Mouse (Mus musculus): ENCODE measurements at regions not wholly inside any gene's neighbourhood (a gene's known extent, or its start where the extent isn't known, plus 50 kb on each side); places are given as distances from the start of the nearest gene placed in this dataset.

DNA sequence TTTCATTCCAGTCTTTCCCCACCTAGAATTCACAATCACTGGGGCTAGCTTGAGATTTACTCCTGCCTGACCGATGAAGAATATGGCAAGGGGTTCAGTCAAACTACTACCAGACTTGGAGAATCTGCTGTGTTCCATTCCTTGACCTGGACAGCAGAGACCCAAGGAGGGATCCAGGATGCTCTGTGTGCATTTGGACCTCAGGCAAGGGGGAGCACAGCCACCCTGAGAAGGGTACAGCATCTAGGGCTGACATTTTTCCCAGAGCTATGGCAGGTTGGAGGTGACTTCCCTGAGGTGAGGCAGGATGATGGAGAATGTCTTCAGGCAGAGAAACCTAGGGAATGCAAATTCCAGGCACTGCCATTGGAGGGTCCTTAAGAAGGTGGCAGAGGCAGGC lies 85.5 kb downstream of the Npepl1 start:
- no peak for TF ChIP-seq POLR2A (IDR thresholded peaks at IDR 0.05; ENCODE audit: borderline replicate concordance, extremely low read depth, insufficient read depth, insufficient read length)
- ATAC-seq (ENCODE audit: low FRiP score, low read depth) = no peak

DNA sequence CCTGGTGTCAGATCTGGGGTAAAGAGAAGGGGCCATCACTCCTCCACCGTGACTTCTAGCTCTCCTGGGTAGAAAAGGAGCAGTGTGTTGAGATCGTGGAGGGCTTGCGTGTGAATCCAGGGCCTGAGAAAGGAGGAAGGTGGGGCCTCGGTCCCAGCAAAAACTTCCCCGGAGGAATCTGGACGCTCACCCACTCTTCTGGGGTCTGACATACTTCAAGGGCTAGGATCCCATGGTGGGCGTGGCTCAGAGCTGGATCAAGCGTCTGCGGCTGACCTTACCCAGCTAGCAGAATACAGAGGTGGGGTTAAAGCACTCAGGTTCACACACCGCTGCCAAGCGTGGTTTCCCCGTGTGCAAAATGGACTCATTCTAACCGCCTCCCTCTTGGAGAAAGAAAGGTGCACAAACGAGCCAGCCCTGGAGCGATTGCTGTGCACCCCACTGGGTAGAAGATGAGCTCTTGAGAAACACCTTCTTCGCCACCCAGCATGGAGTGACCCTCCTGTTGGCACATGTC lies 86.6 kb downstream of the Npepl1 start:
- H3K4me2 ChIP-seq (replicated peaks; ENCODE audit: low read depth, low read length, severe bottlenecking) = no peak overlapping the region

More for the DNA sequence above, 85.5 kb downstream of the Npepl1 start:
- Histone ChIP-seq H3K27me3 (ENCODE audit: control insufficient read depth, insufficient read depth, low read length) (no peaks in the 10 kb centered on the region), H3K4me3 (replicated peaks; ENCODE audit: low read length) (no peak overlapping the region), H3K4me1 (ENCODE audit: control insufficient read depth, insufficient read depth, low read length) (peaks cover 8% of the 10 kb centered on the region), H3K27ac (replicated peaks; ENCODE audit: low read depth, low read length) (no peak overlapping the region), H3K4me2 (replicated peaks; ENCODE audit: low read depth, low read length, severe bottlenecking) (no peak overlapping the region), H3K9me3 (ENCODE audit: control insufficient read depth, low read length) (no peaks in the 10 kb centered on the region), H3K36me3 (ENCODE audit: control insufficient read depth, insufficient read depth, low read length) (no peaks in the 10 kb centered on the region), H3K9ac (ENCODE audit: low read depth, low read length, severe bottlenecking) (no peak overlapping the region)
- WGBS = 92% methylated on average over 1 of the region's 1 CpGs
- DNase-seq (ENCODE audit: low spot score) = no peak

DNA sequence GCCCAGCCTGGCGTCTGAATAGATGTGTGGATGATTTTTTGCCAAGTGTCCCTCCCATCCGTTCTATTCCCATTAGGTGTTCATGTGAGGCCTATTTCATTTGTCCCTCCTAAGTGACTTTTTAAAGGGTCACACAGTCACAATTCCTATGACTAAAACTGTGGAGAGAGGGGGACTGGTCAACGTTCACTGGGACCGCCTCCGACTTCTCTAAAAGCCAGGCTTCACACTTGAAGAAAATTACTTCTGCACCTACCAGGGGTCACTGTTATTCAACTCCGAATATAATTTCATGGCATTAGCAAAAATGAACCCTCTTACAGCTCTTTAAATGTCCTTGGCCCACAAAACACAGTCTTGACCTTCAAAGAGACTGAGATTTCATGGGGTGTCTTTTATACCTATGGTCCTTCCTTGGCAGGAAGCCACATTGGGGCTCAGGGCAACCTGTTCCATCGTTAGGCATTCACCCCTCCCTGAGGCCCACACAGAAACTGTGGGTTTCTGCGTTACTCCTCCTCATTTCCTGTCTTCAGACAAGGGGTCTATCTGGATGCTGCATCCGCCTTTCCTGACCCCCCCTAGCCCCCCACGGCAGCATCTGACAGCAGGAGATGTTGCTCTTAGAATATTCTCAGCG lies 86.7 kb upstream of the Gnas start:
- Histone ChIP-seq H3K4me2 (replicated peaks; ENCODE audit: low read depth, low read length, severe bottlenecking) (no peak overlapping the region), H3K27ac (replicated peaks; ENCODE audit: low read depth, low read length) (no peak overlapping the region), H3K4me3 (replicated peaks; ENCODE audit: low read length) (no peak overlapping the region), H3K36me3 (ENCODE audit: control insufficient read depth, insufficient read depth, low read length) (no peaks in the 10 kb centered on the region), H3K27me3 (ENCODE audit: control insufficient read depth, insufficient read depth, low read length) (no peaks in the 10 kb centered on the region), H3K9ac (ENCODE audit: low read depth, low read length, severe bottlenecking) (no peak overlapping the region), H3K4me1 (ENCODE audit: control insufficient read depth, insufficient read depth, low read length) (peaks cover 10% of the 10 kb centered on the region), H3K9me3 (ENCODE audit: control insufficient read depth, low read length) (no peaks in the 10 kb centered on the region)
- no peak for ATAC-seq (ENCODE audit: low FRiP score, low read depth)
- no peak for DNase-seq (ENCODE audit: low spot score)
- 80% methylated on average over 11 of the region's 11 CpGs for WGBS
- TF ChIP-seq POLR2A (IDR thresholded peaks at IDR 0.05; ENCODE audit: borderline replicate concordance, extremely low read depth, insufficient read depth, insufficient read length) = no peak

More for the DNA sequence above, 86.6 kb downstream of the Npepl1 start:
- peaks cover 10% of the 10 kb centered on the region for H3K4me1 ChIP-seq (ENCODE audit: control insufficient read depth, insufficient read depth, low read length)
- DNase-seq (ENCODE audit: low spot score) (no peak), ATAC-seq (ENCODE audit: low FRiP score, low read depth) (no peak)
- WGBS = 82% methylated on average over 16 of the region's 16 CpGs
- H3K27me3 ChIP-seq (ENCODE audit: control insufficient read depth, insufficient read depth, low read length) = no peaks in the 10 kb centered on the region
- no peak overlapping the region for H3K27ac ChIP-seq (replicated peaks; ENCODE audit: low read depth, low read length)
- no peak overlapping the region for H3K9ac ChIP-seq (ENCODE audit: low read depth, low read length, severe bottlenecking)
- TF ChIP-seq POLR2A (IDR thresholded peaks at IDR 0.05; ENCODE audit: borderline replicate concordance, extremely low read depth, insufficient read depth, insufficient read length) = no peak
- H3K4me3 ChIP-seq (replicated peaks; ENCODE audit: low read length) = no peak overlapping the region
- no peaks in the 10 kb centered on the region for H3K36me3 ChIP-seq (ENCODE audit: control insufficient read depth, insufficient read depth, low read length)
- H3K9me3 ChIP-seq (ENCODE audit: control insufficient read depth, low read length) = no peaks in the 10 kb centered on the region

DNA sequence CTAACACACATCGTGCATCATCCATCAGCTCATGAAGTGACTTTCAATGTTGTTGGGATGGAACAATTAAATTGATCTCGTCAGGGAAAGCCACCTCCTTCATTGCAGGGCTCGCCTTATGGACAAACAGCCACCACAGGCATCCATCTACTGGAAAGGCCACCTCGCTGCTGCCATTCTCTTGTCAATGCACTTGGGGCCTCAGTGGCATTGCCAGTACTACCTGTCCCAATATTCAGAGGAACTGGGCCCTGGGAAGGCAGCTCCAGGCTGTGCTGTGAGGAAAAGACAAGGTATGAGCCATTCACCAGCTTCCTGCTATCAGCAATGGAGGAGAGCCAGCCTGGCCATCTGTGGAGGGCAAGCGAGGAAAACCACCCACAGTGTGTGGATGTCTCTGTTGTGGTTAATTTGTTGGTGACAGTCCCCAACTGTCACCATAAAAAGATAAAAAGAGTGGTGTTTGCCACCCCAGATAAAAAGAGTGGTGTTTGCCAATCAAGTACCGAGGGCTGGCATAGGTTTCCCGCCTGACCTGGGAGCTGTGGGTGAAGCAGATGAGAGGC lies 85.6 kb upstream of the Gnas start:
- DNase-seq (ENCODE audit: low spot score) (no peak), ATAC-seq (ENCODE audit: low FRiP score, low read depth) (no peak)
- Histone ChIP-seq H3K4me2 (replicated peaks; ENCODE audit: low read depth, low read length, severe bottlenecking) (no peak overlapping the region), H3K9me3 (ENCODE audit: control insufficient read depth, low read length) (no peaks in the 10 kb centered on the region), H3K36me3 (ENCODE audit: control insufficient read depth, insufficient read depth, low read length) (no peaks in the 10 kb centered on the region), H3K27me3 (ENCODE audit: control insufficient read depth, insufficient read depth, low read length) (no peaks in the 10 kb centered on the region), H3K4me1 (ENCODE audit: control insufficient read depth, insufficient read depth, low read length) (peaks cover 10% of the 10 kb centered on the region), H3K4me3 (replicated peaks; ENCODE audit: low read length) (no peak overlapping the region), H3K9ac (ENCODE audit: low read depth, low read length, severe bottlenecking) (no peak overlapping the region), H3K27ac (replicated peaks; ENCODE audit: low read depth, low read length) (no peak overlapping the region)
- no peak for TF ChIP-seq POLR2A (IDR thresholded peaks at IDR 0.05; ENCODE audit: borderline replicate concordance, extremely low read depth, insufficient read depth, insufficient read length)
- WGBS = 85% methylated on average over 7 of the region's 7 CpGs

DNA sequence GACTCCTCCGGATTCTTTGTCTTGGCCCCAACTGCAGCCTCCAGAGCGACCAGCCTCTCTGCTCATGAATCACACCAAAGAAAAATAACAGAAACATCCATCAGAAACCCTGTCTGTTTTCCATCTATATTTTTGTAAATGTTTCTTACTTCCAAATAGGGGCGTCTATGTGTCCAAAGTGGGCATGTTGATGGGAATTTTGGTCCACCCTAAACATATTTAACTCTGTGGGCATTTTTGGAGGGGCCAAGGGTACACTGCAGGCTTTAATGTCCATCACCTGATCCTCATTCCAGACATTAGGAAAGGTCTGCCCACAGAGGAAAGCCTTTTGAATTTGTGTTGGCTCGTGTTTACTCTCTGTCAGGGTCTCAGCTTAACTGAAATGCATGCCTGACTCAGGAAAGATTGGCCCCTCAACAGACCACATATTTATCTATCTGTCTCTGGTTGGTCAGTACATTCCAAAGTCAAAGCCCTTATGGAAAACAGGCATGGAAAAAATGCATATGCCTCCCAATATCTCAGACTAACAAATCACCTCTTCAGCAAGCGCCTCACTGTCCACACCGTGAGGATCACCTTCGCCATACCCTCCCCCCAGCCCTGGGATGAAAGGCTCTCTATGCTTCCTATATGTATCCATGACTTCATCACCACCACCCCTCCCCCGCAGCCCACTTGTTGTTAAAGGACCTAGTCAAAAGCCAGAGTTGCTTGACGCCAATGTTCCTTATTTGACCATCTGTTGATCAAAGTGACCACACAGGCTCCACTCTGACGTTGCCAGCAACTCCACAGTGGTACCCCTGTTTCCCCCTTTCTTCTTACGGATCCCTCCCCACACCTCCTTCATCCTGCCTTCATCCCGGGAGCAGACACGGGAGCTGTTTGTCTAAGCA lies 83.9 kb upstream of the Gnas start:
- Histone ChIP-seq H3K9me3 (ENCODE audit: control insufficient read depth, low read length) (no peaks in the 10 kb centered on the region), H3K4me3 (replicated peaks; ENCODE audit: low read length) (no peak overlapping the region), H3K4me2 (replicated peaks; ENCODE audit: low read depth, low read length, severe bottlenecking) (no peak overlapping the region), H3K27ac (replicated peaks; ENCODE audit: low read depth, low read length) (peak overlapping the region; percentile 58; the same call in 1 of the 2 replicates), H3K27me3 (ENCODE audit: control insufficient read depth, insufficient read depth, low read length) (no peaks in the 10 kb centered on the region), H3K36me3 (ENCODE audit: control insufficient read depth, insufficient read depth, low read length) (no peaks in the 10 kb centered on the region), H3K9ac (ENCODE audit: low read depth, low read length, severe bottlenecking) (no peak overlapping the region), H3K4me1 (ENCODE audit: control insufficient read depth, insufficient read depth, low read length) (peaks cover 7% of the 10 kb centered on the region)
- TF ChIP-seq POLR2A (IDR thresholded peaks at IDR 0.05; ENCODE audit: borderline replicate concordance, extremely low read depth, insufficient read depth, insufficient read length) = no peak
- 44% methylated on average over 13 of the region's 13 CpGs for WGBS
- DNase-seq (ENCODE audit: low spot score) = peak; percentile 63
- peak; percentile 79 for ATAC-seq (ENCODE audit: low FRiP score, low read depth)
